ENCODE assay signal across 13 mouse cellular contexts in genomic region chr17:47450239-47450638, GRCm38 (mm10). TPM values are rescaled to one million over a fixed set of nuclear protein-coding genes. Genes with fewer than 3 reads are reported as not detected.
DNase-seq lines count a peak whose midpoint lies in the region; ATAC-seq lines count a peak whose summit lies in the region.
"Had no signal": no experiment of that assay in that cellular context is flagged by ENCODE, and none has a peak within 500 bp of the region (broad histone marks: within the 10 kb centered on the region; RNA-seq: fewer than 3 reads in every experiment).

No protein-coding gene starts in this region.

- intact Hi-C loops in heart, postnatal 14 days (cut with DNase I) = no loop called here

- H3K9ac ChIP-seq in heart, embryonic 15.5 days = no peak overlapping the region
- H3K9ac ChIP-seq in neural tube, embryonic 11.5 days (ENCODE audit: low read length) = no peak overlapping the region
- H3K9ac ChIP-seq in neural tube, embryonic 15.5 days (replicated peaks) = no peak overlapping the region
- H3K9ac ChIP-seq in intestine, embryonic 14.5 days (ENCODE audit: low read length) = no peak overlapping the region
- no peak overlapping the region for H3K9ac ChIP-seq in liver, embryonic 11.5 days (ENCODE audit: low read depth, low read length)
- H3K9ac ChIP-seq: embryonic facial prominence, embryonic 13.5 days; liver, embryonic 14.5 days had no signal

- peaks cover 78% of the 10 kb centered on the region for H3K4me1 ChIP-seq in heart, embryonic 15.5 days (replicated peaks)
- H3K4me1 ChIP-seq in neural tube, embryonic 11.5 days (ENCODE audit: control insufficient read depth, insufficient read depth, low read length) = no peaks in the 10 kb centered on the region
- 0 out of 2 replicates have a peak, but pooled peaks cover 2% of the 10 kb centered on the region for H3K4me1 ChIP-seq in neural tube, embryonic 15.5 days
- peaks cover 34% of the 10 kb centered on the region for H3K4me1 ChIP-seq in intestine, embryonic 14.5 days (replicated peaks; ENCODE audit: control insufficient read depth, insufficient read depth, low read length)
- H3K4me1 ChIP-seq in liver, embryonic 11.5 days (replicated peaks; ENCODE audit: control insufficient read depth, insufficient read depth, low read length) = peaks cover 53% of the 10 kb centered on the region

- H3K4me2 ChIP-seq in heart, embryonic 15.5 days = no peak overlapping the region
- no peak overlapping the region for H3K4me2 ChIP-seq in neural tube, embryonic 11.5 days (ENCODE audit: low read depth)
- H3K4me2 ChIP-seq in neural tube, embryonic 15.5 days = no peak overlapping the region
- no peak overlapping the region for H3K4me2 ChIP-seq in intestine, embryonic 14.5 days (ENCODE audit: low read length)
- no peak overlapping the region for H3K4me2 ChIP-seq in liver, embryonic 11.5 days
- H3K4me2 ChIP-seq: embryonic facial prominence, embryonic 13.5 days had no signal

- ATAC-seq in heart, embryonic 15.5 days (replicated peaks; ENCODE audit: insufficient number of reproducible peaks, insufficient read depth, low FRiP score, low read depth) = peak; percentile 80
- no peak for ATAC-seq in neural tube, embryonic 11.5 days (ENCODE audit: insufficient read depth, low FRiP score, low TSS enrichment)
- no peak for ATAC-seq in neural tube, embryonic 15.5 days (ENCODE audit: low FRiP score)
- peak; percentile 37 for ATAC-seq in intestine, embryonic 14.5 days (replicated peaks; ENCODE audit: low FRiP score, low TSS enrichment, low read depth)
- ATAC-seq in liver, embryonic 11.5 days (replicated peaks; ENCODE audit: low FRiP score) = no peak

- H3K27me3 ChIP-seq in heart, embryonic 15.5 days = no peaks in the 10 kb centered on the region
- no peaks in the 10 kb centered on the region for H3K27me3 ChIP-seq in neural tube, embryonic 11.5 days (ENCODE audit: control insufficient read depth, insufficient read depth, low read length)
- H3K27me3 ChIP-seq in neural tube, embryonic 15.5 days (replicated peaks) = no peaks in the 10 kb centered on the region
- H3K27me3 ChIP-seq in intestine, embryonic 14.5 days (replicated peaks; ENCODE audit: control insufficient read depth, insufficient read depth, low read length) = no peaks in the 10 kb centered on the region
- no peaks in the 10 kb centered on the region for H3K27me3 ChIP-seq in liver, embryonic 11.5 days (replicated peaks; ENCODE audit: control insufficient read depth, insufficient read depth, low read length)
- H3K27me3 ChIP-seq: embryonic facial prominence, embryonic 13.5 days had no signal

- WGBS in heart, embryonic 15.5 days = 28% methylated on average over 7 of the region's 7 CpGs
- 35% methylated on average over 7 of the region's 7 CpGs for WGBS in neural tube, embryonic 11.5 days
- 38% methylated on average over 7 of the region's 7 CpGs for WGBS in neural tube, embryonic 15.5 days
- WGBS in intestine, embryonic 14.5 days = 24% methylated on average over 7 of the region's 7 CpGs
- WGBS in liver, embryonic 11.5 days = 40% methylated on average over 7 of the region's 7 CpGs

- H3K36me3 ChIP-seq in heart, embryonic 15.5 days = no peaks in the 10 kb centered on the region
- H3K36me3 ChIP-seq in neural tube, embryonic 11.5 days (ENCODE audit: control insufficient read depth, insufficient read depth, low read length) = no peaks in the 10 kb centered on the region
- no peaks in the 10 kb centered on the region for H3K36me3 ChIP-seq in neural tube, embryonic 15.5 days
- H3K36me3 ChIP-seq in intestine, embryonic 14.5 days (ENCODE audit: control insufficient read depth, insufficient read depth, low read length) = no peaks in the 10 kb centered on the region
- no peaks in the 10 kb centered on the region for H3K36me3 ChIP-seq in liver, embryonic 11.5 days (ENCODE audit: control insufficient read depth, insufficient read depth, low read length)
- H3K36me3 ChIP-seq: embryonic facial prominence, embryonic 13.5 days had no signal

- H3K4me3 ChIP-seq in heart, embryonic 15.5 days = no peak overlapping the region
- no peak overlapping the region for H3K4me3 ChIP-seq in neural tube, embryonic 11.5 days (ENCODE audit: low read depth, low read length)
- no peak overlapping the region for H3K4me3 ChIP-seq in neural tube, embryonic 15.5 days (replicated peaks)
- H3K4me3 ChIP-seq in intestine, embryonic 14.5 days (ENCODE audit: low read depth, low read length) = no peak overlapping the region
- H3K4me3 ChIP-seq in liver, embryonic 11.5 days (ENCODE audit: low read depth, low read length) = no peak overlapping the region
- H3K4me3 ChIP-seq: embryonic facial prominence, embryonic 13.5 days; left cerebral cortex, adult 2 months had no signal

- no peaks in the 10 kb centered on the region for H3K9me3 ChIP-seq in heart, embryonic 15.5 days (replicated peaks)
- no peaks in the 10 kb centered on the region for H3K9me3 ChIP-seq in neural tube, embryonic 11.5 days (ENCODE audit: control insufficient read depth, low read length)
- H3K9me3 ChIP-seq in neural tube, embryonic 15.5 days (replicated peaks) = no peaks in the 10 kb centered on the region
- no peaks in the 10 kb centered on the region for H3K9me3 ChIP-seq in intestine, embryonic 14.5 days (ENCODE audit: control insufficient read depth, low read length)
- H3K9me3 ChIP-seq in liver, embryonic 11.5 days (ENCODE audit: control insufficient read depth, low read length) = no peaks in the 10 kb centered on the region
- H3K9me3 ChIP-seq: embryonic facial prominence, embryonic 13.5 days had no signal

- H3K27ac ChIP-seq in heart, embryonic 15.5 days = peak overlapping the region; percentile 84
- H3K27ac ChIP-seq in neural tube, embryonic 11.5 days (ENCODE audit: low read depth, low read length) = no peak overlapping the region
- H3K27ac ChIP-seq in neural tube, embryonic 15.5 days (replicated peaks) = no peak overlapping the region
- H3K27ac ChIP-seq in intestine, embryonic 14.5 days (ENCODE audit: low read depth) = no peak overlapping the region
- no peak overlapping the region for H3K27ac ChIP-seq in liver, embryonic 11.5 days (ENCODE audit: low read depth, low read length)
- H3K27ac ChIP-seq: embryonic facial prominence, embryonic 13.5 days; left cerebral cortex, adult 2 months; liver, embryonic 14.5 days had no signal

- DNase-seq in heart, postnatal 14 days = no peak
- peak; percentile 21 for DNase-seq in neural tube, embryonic 11.5 days (ENCODE audit: low spot score)
- no peak for DNase-seq in intestine, embryonic 14.5 days (ENCODE audit: low spot score)
- peak; percentile 69 for DNase-seq in yolk sac, embryonic 10.5 days (ENCODE audit: low spot score)
- DNase-seq in liver, embryonic 11.5 days (ENCODE audit: low spot score) = no peak
- no peak for DNase-seq in gastrocnemius, postnatal 25 days
- DNase-seq: cerebellum, adult 2 months had no signal

RNA-seq across cellular contexts. Expression of gene 1700001C19Rik, which starts 13.1 kb away (rescaled TPM):
- 0.60 and 1.0 TPM in 2 replicates for polyA plus RNA-seq in heart, embryonic 15.5 days (2015; fragmentation: Nextera tagmentation; extraction: Ambion mirVana)
- not detected for total RNA-seq in heart, postnatal 14 days (2021)
- 0.37 and 0.43 TPM in 2 replicates for polyA plus RNA-seq in neural tube, embryonic 11.5 days (2014; fragmentation: Nextera tagmentation; extraction: Ambion mirVana)
- 0.63 and 0.78 TPM in 2 replicates for polyA plus RNA-seq in neural tube, embryonic 15.5 days (2015; fragmentation: Nextera tagmentation; extraction: Ambion mirVana)
- polyA plus RNA-seq in intestine, embryonic 14.5 days (2014; fragmentation: Nextera tagmentation; extraction: Ambion mirVana) = 0.22 and 0.24 TPM in 2 replicates
- polyA plus RNA-seq in liver, embryonic 11.5 days (2014; fragmentation: Nextera tagmentation; extraction: Ambion mirVana) = 0.52 and 0.96 TPM in 2 replicates
- total RNA-seq in gastrocnemius, postnatal 25 days (2021) = not detected
- total RNA-seq: left cerebral cortex, adult 2 months; megakaryocyte, adult 5-6 weeks had no signal

RNA-seq across cellular contexts. Expression of gene AI661453, which starts 13.8 kb away (rescaled TPM):
- polyA plus RNA-seq in heart, embryonic 15.5 days (2015; fragmentation: Nextera tagmentation; extraction: Ambion mirVana) = 0.96 and 1.2 TPM in 2 replicates
- total RNA-seq in heart, postnatal 14 days (2021) = 1 to 10 TPM; 1.8 to 2.1 TPM
- polyA plus RNA-seq in neural tube, embryonic 11.5 days (2014; fragmentation: Nextera tagmentation; extraction: Ambion mirVana) = 0.05 and 0.23 TPM in 2 replicates
- 0.19 and 0.43 TPM in 2 replicates for polyA plus RNA-seq in neural tube, embryonic 15.5 days (2015; fragmentation: Nextera tagmentation; extraction: Ambion mirVana)
- polyA plus RNA-seq in intestine, embryonic 14.5 days (2014; fragmentation: Nextera tagmentation; extraction: Ambion mirVana) = 3.4 and 4.4 TPM in 2 replicates
- 0.22 and 0.23 TPM in 2 replicates for polyA plus RNA-seq in liver, embryonic 11.5 days (2014; fragmentation: Nextera tagmentation; extraction: Ambion mirVana)
- under 1 TPM; 0.49 to 0.59 TPM for total RNA-seq in gastrocnemius, postnatal 25 days (2021)

RNA-seq across cellular contexts. Expression of gene Guca1a, which starts 49.9 kb away (rescaled TPM):
- polyA plus RNA-seq in heart, embryonic 15.5 days (2015; fragmentation: Nextera tagmentation; extraction: Ambion mirVana) = 1.7 TPM in 2 replicates
- total RNA-seq in heart, postnatal 14 days (2021) = under 1 TPM in 1 of 2 experiments, not detected in 1; 0.44 TPM
- 0.82 and 0.87 TPM in 2 replicates for polyA plus RNA-seq in neural tube, embryonic 11.5 days (2014; fragmentation: Nextera tagmentation; extraction: Ambion mirVana)
- polyA plus RNA-seq in neural tube, embryonic 15.5 days (2015; fragmentation: Nextera tagmentation; extraction: Ambion mirVana) = 0.92 and 1.2 TPM in 2 replicates
- polyA plus RNA-seq in intestine, embryonic 14.5 days (2014; fragmentation: Nextera tagmentation; extraction: Ambion mirVana) = 2.5 and 3.1 TPM in 2 replicates
- polyA plus RNA-seq in liver, embryonic 11.5 days (2014; fragmentation: Nextera tagmentation; extraction: Ambion mirVana) = 1.0 and 1.6 TPM in 2 replicates
- total RNA-seq in gastrocnemius, postnatal 25 days (2021) = under 1 TPM in 1 of 2 experiments, not detected in 1; 0.43 TPM
- total RNA-seq: left cerebral cortex, adult 2 months had no signal

RNA-seq across cellular contexts. Expression of gene Taf8, which starts 51.9 kb away (rescaled TPM):
- 17.0 and 20.5 TPM in 2 replicates for polyA plus RNA-seq in heart, embryonic 15.5 days (2015; fragmentation: Nextera tagmentation; extraction: Ambion mirVana)
- total RNA-seq in heart, postnatal 14 days (2021) = 10 to 100 TPM; 14.9 to 15.6 TPM
- 25.3 and 27.5 TPM in 2 replicates for polyA plus RNA-seq in neural tube, embryonic 11.5 days (2014; fragmentation: Nextera tagmentation; extraction: Ambion mirVana)
- polyA plus RNA-seq in neural tube, embryonic 15.5 days (2015; fragmentation: Nextera tagmentation; extraction: Ambion mirVana) = 19.5 and 21.5 TPM in 2 replicates
- polyA plus RNA-seq in intestine, embryonic 14.5 days (2014; fragmentation: Nextera tagmentation; extraction: Ambion mirVana) = 21.5 and 25.0 TPM in 2 replicates
- 20.7 and 21.3 TPM in 2 replicates for polyA plus RNA-seq in liver, embryonic 11.5 days (2014; fragmentation: Nextera tagmentation; extraction: Ambion mirVana)
- total RNA-seq in gastrocnemius, postnatal 25 days (2021) = 10 to 100 TPM in 1 of 2 experiments, 1 to 10 TPM in 1; 9.6 to 10.0 TPM

RNA-seq across cellular contexts. Expression of gene Ccnd3, which starts 54.6 kb away (rescaled TPM):
- polyA plus RNA-seq in heart, embryonic 15.5 days (2015; fragmentation: Nextera tagmentation; extraction: Ambion mirVana) = 369 and 456 TPM in 2 replicates
- total RNA-seq in heart, postnatal 14 days (2021) = 100 to 1,000 TPM in 1 of 2 experiments, 10 to 100 TPM in 1; 93.8 to 126 TPM
- polyA plus RNA-seq in neural tube, embryonic 11.5 days (2014; fragmentation: Nextera tagmentation; extraction: Ambion mirVana) = 260 TPM in 2 replicates
- 76.5 and 139 TPM in 2 replicates for polyA plus RNA-seq in neural tube, embryonic 15.5 days (2015; fragmentation: Nextera tagmentation; extraction: Ambion mirVana)
- polyA plus RNA-seq in intestine, embryonic 14.5 days (2014; fragmentation: Nextera tagmentation; extraction: Ambion mirVana) = 450 and 457 TPM in 2 replicates
- polyA plus RNA-seq in liver, embryonic 11.5 days (2014; fragmentation: Nextera tagmentation; extraction: Ambion mirVana) = 525 and 530 TPM in 2 replicates
- total RNA-seq in gastrocnemius, postnatal 25 days (2021) = 10 to 100 TPM; 31.4 to 44.8 TPM

Comparison
In these comparisons a context has a peak if more than half of its experiments do, and no peak if none do; other contexts are left out.
1. ATAC-seq: peak in heart, embryonic 15.5 days (single experiment) and intestine, embryonic 14.5 days (single experiment); none in neural tube, embryonic 11.5 days (single experiment), neural tube, embryonic 15.5 days (single experiment) and liver, embryonic 11.5 days (single experiment).
2. DNase-seq: peak in neural tube, embryonic 11.5 days (single experiment) and yolk sac, embryonic 10.5 days (single experiment); none in heart, postnatal 14 days (0 of 2), intestine, embryonic 14.5 days (single experiment), liver, embryonic 11.5 days (single experiment) and gastrocnemius, postnatal 25 days (single experiment).